Comparison of ENCODE assay signal across 8 mouse cellular contexts in genomic region chr3:73056492-73057196, GRCm38 (mm10). TPM values are rescaled to one million over a fixed set of nuclear protein-coding genes. Genes with fewer than 3 reads are reported as not detected.
A peak's percentile ranks its signal among the peaks of the same experiment; 100 is the strongest.
DNase-seq lines count a peak whose midpoint lies in the region; ATAC-seq and TF ChIP-seq lines count a peak whose summit lies in the region.

No protein-coding gene starts in this region.

- TF ChIP-seq CTCF in small intestine, adult 2 months (IDR thresholded peaks at IDR 0.05; ENCODE audit: extremely low read depth, insufficient read length, insufficient replicate concordance, low read depth, low read length): no peak

- 0 out of 2 replicates have a peak, but pooled peaks cover 7% of the 10 kb centered on the region for H3K4me1 ChIP-seq in heart, embryonic 10.5 days
- peaks cover 18% of the 10 kb centered on the region for H3K4me1 ChIP-seq in forebrain, embryonic 10.5 days
- peaks cover 7% of the 10 kb centered on the region for H3K4me1 ChIP-seq in limb, embryonic 15.5 days
- peaks cover 4% of the 10 kb centered on the region for H3K4me1 ChIP-seq in small intestine, adult 2 months (ENCODE audit: control insufficient read depth, insufficient read depth, insufficient read length, low read length)

- H3K9ac ChIP-seq in limb, embryonic 15.5 days: no peak overlapping the region

- no peaks in the 10 kb centered on the region for H3K36me3 ChIP-seq in heart, embryonic 10.5 days
- no peaks in the 10 kb centered on the region for H3K36me3 ChIP-seq in forebrain, embryonic 10.5 days (replicated peaks)
- no peaks in the 10 kb centered on the region for H3K36me3 ChIP-seq in limb, embryonic 15.5 days
- H3K36me3 ChIP-seq in small intestine, adult 2 months (ENCODE audit: control insufficient read depth, insufficient read depth, low read length): no peaks in the 10 kb centered on the region

- H3K9me3 ChIP-seq in heart, embryonic 10.5 days: no peaks in the 10 kb centered on the region
- H3K9me3 ChIP-seq in forebrain, embryonic 10.5 days: no peaks in the 10 kb centered on the region
- no peaks in the 10 kb centered on the region for H3K9me3 ChIP-seq in limb, embryonic 15.5 days

- peaks cover 64% of the 10 kb centered on the region for H3K27me3 ChIP-seq in heart, embryonic 10.5 days (ENCODE audit: insufficient read depth, poor library complexity, severe bottlenecking)
- H3K27me3 ChIP-seq in forebrain, embryonic 10.5 days (ENCODE audit: poor library complexity, severe bottlenecking): peaks cover 73% of the 10 kb centered on the region
- H3K27me3 ChIP-seq in limb, embryonic 15.5 days: peaks cover 47% of the 10 kb centered on the region
- H3K27me3 ChIP-seq in small intestine, adult 2 months (ENCODE audit: control insufficient read depth, insufficient read depth, low read length): peaks cover 19% of the 10 kb centered on the region

- no peak for DNase-seq in heart, embryonic 10.5 days (ENCODE audit: low spot score)
- no peak for DNase-seq in heart, postnatal 36 days
- DNase-seq in R1 (ENCODE audit: low read depth, low spot score): peak; percentile 9
- DNase-seq in forebrain, embryonic 10.5 days (ENCODE audit: extremely low spot score, low spot score): peak; percentile 28
- DNase-seq in gastrocnemius, postnatal 25 days: no peak
- DNase-seq in urinary bladder, adult 2 months (ENCODE audit: low spot score): no peak

- peak; percentile 40; the same call in 1 of the 2 replicates for ATAC-seq in limb, embryonic 15.5 days (ENCODE audit: insufficient number of reproducible peaks, low FRiP score, low TSS enrichment, low read depth)

- peak overlapping the region; percentile 91 for H3K4me2 ChIP-seq in limb, embryonic 15.5 days

- intact Hi-C loops in heart, postnatal 36 days (cut with DNase I): no loop called here

- TF ChIP-seq POLR2A in small intestine, adult 2 months (IDR thresholded peaks at IDR 0.05; ENCODE audit: low read depth, low read length): no peak

- peak overlapping the region; percentile 65 for H3K4me3 ChIP-seq in heart, embryonic 10.5 days
- peak overlapping the region; percentile 67 for H3K4me3 ChIP-seq in forebrain, embryonic 10.5 days
- peak overlapping the region; percentile 47 for H3K4me3 ChIP-seq in limb, embryonic 15.5 days
- H3K4me3 ChIP-seq in small intestine, adult 2 months (ENCODE audit: low read depth, low read length): peak overlapping the region; percentile 46

- H3K27ac ChIP-seq in heart, embryonic 10.5 days: no peak overlapping the region
- no peak overlapping the region for H3K27ac ChIP-seq in forebrain, embryonic 10.5 days
- H3K27ac ChIP-seq in limb, embryonic 15.5 days: no peak overlapping the region
- H3K27ac ChIP-seq in small intestine, adult 2 months (ENCODE audit: insufficient read depth, low read depth, low read length): no peak overlapping the region

- 1% methylated on average over 32 of the region's 32 CpGs for WGBS in heart, embryonic 10.5 days
- WGBS in forebrain, embryonic 10.5 days: under 1% methylated on average over 32 of the region's 32 CpGs
- WGBS in limb, embryonic 15.5 days: under 1% methylated on average over 32 of the region's 32 CpGs
- WGBS in small intestine, adult 2 months: 4% methylated on average over 32 of the region's 32 CpGs

RNA-seq across cellular contexts. Expression of gene Slitrk3, which starts 1.0 kb away (rescaled TPM):
- polyA plus RNA-seq in heart, embryonic 10.5 days (2016; fragmentation: Nextera tagmentation; extraction: Ambion mirVana): 0.10 and 0.22 TPM in 2 replicates
- total RNA-seq in heart, postnatal 36 days (2021): not detected
- polyA plus RNA-seq in forebrain, embryonic 10.5 days (2016; fragmentation: Nextera tagmentation; extraction: Ambion mirVana): 0.18 and 0.27 TPM in 2 replicates
- 0.79 and 1.2 TPM in 2 replicates for polyA plus RNA-seq in limb, embryonic 15.5 days (2015; fragmentation: Nextera tagmentation; extraction: Ambion mirVana)
- 0.15 and 0.43 TPM in 2 replicates for polyA plus RNA-seq in small intestine, adult 2 months (2012; rRNA removed)
- under 1 TPM in 1 of 2 experiments, not detected in 1; 0.08 TPM for total RNA-seq in gastrocnemius, postnatal 25 days (2021)
- 0.17 and 0.21 TPM in 2 replicates for polyA plus RNA-seq in urinary bladder, adult 2 months (2012; rRNA removed)

Comparison
In these comparisons a context has a peak if more than half of its experiments do, and no peak if none do; other contexts are left out.
1. DNase-seq: peak in R1 (single experiment) and forebrain, embryonic 10.5 days (single experiment); none in heart, embryonic 10.5 days (single experiment), heart, postnatal 36 days (0 of 2), gastrocnemius, postnatal 25 days (single experiment) and urinary bladder, adult 2 months (single experiment).
2. Peak in every context shown above with its lines, with median percentiles within 50 percentile points of each other: H3K4me3 ChIP-seq.